Mouse (Mus musculus) CH12.LX (cell line): ENCODE measurements around the gene Rap1gap. TPM values are rescaled to one million over a fixed set of nuclear protein-coding genes. Genes with fewer than 3 reads are reported as not detected.

Experiments used
- DNase-seq: peaks from one replicate; pipeline ENCODE4 v3.0.0-alpha.2; 2013; ENCODE audit errors: extremely low read depth
- H3K27ac ChIP-seq: 2 replicates; pipeline ENCODE4 v1.5.1; 2012; ENCODE audit warnings: low read depth, mild to moderate bottlenecking, control low read depth, moderate library complexity; ENCODE audit not compliant: insufficient read depth
- H3K27me3 ChIP-seq: replicated peaks from 2 replicates; pipeline ENCODE3; 2012; ENCODE audit warnings: inconsistent platforms
- H3K36me3 ChIP-seq, 2 experiments: replicated peaks in 1 of 2; 2 replicates each; pipeline versions ENCODE3 to v1.6.1; 2012; ENCODE audit warnings: inconsistent platforms in 1 of 2, low read length in 1 of 2, mild to moderate bottlenecking in 1 of 2, mixed read lengths in 1 of 2, moderate library complexity in 1 of 2; ENCODE audit not compliant: control insufficient read depth in 1 of 2, insufficient read depth in 1 of 2
- H3K4me1 ChIP-seq, 2 experiments: 2 replicates each; pipeline ENCODE4 v1.6.1; 2012; ENCODE audit warnings: inconsistent platforms in 1 of 2, moderate library complexity in 1 of 2; ENCODE audit not compliant: insufficient read depth in 2 of 2, control insufficient read depth in 1 of 2
- H3K4me2 ChIP-seq: 2 replicates; pipeline ENCODE4 v1.6.1; 2012; ENCODE audit warnings: low read depth, mild to moderate bottlenecking, control low read depth; ENCODE audit not compliant: poor library complexity, insufficient read depth, severe bottlenecking
- H3K4me3 ChIP-seq, 3 experiments: fragments of 150-350 bp in 1 of 3; sonication (generic) in 1 of 3; replicated peaks in 1 of 3; 2 replicates each; pipeline versions ENCODE3 to v1.5.1; 2011 to 2012; ENCODE audit warnings: low read depth in 2 of 3, low read length in 2 of 3, mild to moderate bottlenecking in 2 of 3, moderate library complexity in 2 of 3, control low read depth in 1 of 3, improper control_type of control experiment in 1 of 3, inconsistent platforms in 1 of 3, mixed read lengths in 1 of 3; ENCODE audit not compliant: poor library complexity in 1 of 3
- H3K79me2 ChIP-seq: replicated peaks from 2 replicates; pipeline ENCODE4 v1.6.1; 2012; ENCODE audit warnings: mild to moderate bottlenecking, moderate library complexity; ENCODE audit not compliant: control insufficient read depth, poor library complexity, insufficient read depth, severe bottlenecking; ENCODE audit errors: extremely low read depth
- H3K9ac ChIP-seq: 2 replicates; pipeline ENCODE4 v1.6.1; 2012; ENCODE audit warnings: low read depth, mild to moderate bottlenecking, control low read depth, moderate library complexity; ENCODE audit not compliant: insufficient read depth
- H3K9me3 ChIP-seq: replicated peaks from 2 replicates; pipeline ENCODE3; 2012; ENCODE audit warnings: low read length, inconsistent platforms, mixed read lengths
- CHD1 ChIP-seq: IDR thresholded peaks from 2 replicates; pipeline ENCODE4 v1.6.1; 2012; ENCODE audit warnings: low read depth, low read length, improper control_type of control experiment, inconsistent platforms
- CTCF ChIP-seq, 2 experiments: IDR thresholded peaks in 1 of 2; conservative IDR thresholded peaks in 1 of 2; 2 replicates each; pipeline ENCODE4 v1.5.1; 2011 to 2012; ENCODE audit warnings: low read depth in 2 of 2, low read length in 2 of 2, improper control_type of control experiment in 1 of 2, inconsistent platforms in 1 of 2, mild to moderate bottlenecking in 1 of 2, moderate library complexity in 1 of 2
- ELF1 ChIP-seq: IDR thresholded peaks from 2 replicates; pipeline ENCODE4 v1.6.1; 2014; ENCODE audit warnings: low read depth, mild to moderate bottlenecking, inconsistent platforms, low read length, improper control_type of control experiment
- ETS1 ChIP-seq: conservative IDR thresholded peaks from 2 replicates; pipeline ENCODE4 v1.6.1; 2012; ENCODE audit warnings: low read depth, mild to moderate bottlenecking, inconsistent platforms, low read length, improper control_type of control experiment, moderate library complexity
- KAT2A ChIP-seq: IDR thresholded peaks from 2 replicates; pipeline ENCODE4 v1.6.1; 2012; ENCODE audit warnings: low read length, improper control_type of control experiment, inconsistent platforms; ENCODE audit not compliant: insufficient replicate concordance
- MAFK ChIP-seq: IDR thresholded peaks from 2 replicates; pipeline ENCODE4 v1.6.1; 2011; ENCODE audit warnings: low read length, improper control_type of control experiment; ENCODE audit not compliant: insufficient replicate concordance
- MAX ChIP-seq: IDR thresholded peaks from 2 replicates; pipeline ENCODE4 v1.6.1; 2011; ENCODE audit warnings: low read length, improper control_type of control experiment
- MAZ ChIP-seq: IDR thresholded peaks from 2 replicates; pipeline ENCODE4 v1.6.1; 2012; ENCODE audit warnings: low read depth, mild to moderate bottlenecking, inconsistent platforms, low read length, improper control_type of control experiment, moderate library complexity
- MXI1 ChIP-seq: IDR thresholded peaks from 2 replicates; pipeline ENCODE4 v1.6.1; 2011; ENCODE audit warnings: mild to moderate bottlenecking, low read depth, low read length, improper control_type of control experiment
- MYC ChIP-seq: IDR thresholded peaks from 2 replicates; pipeline ENCODE4 v1.6.1; 2011; ENCODE audit warnings: low read depth, mild to moderate bottlenecking, improper control_type of control experiment, low read length
- NELFE ChIP-seq: IDR thresholded peaks from 2 replicates; pipeline ENCODE4 v1.6.1; 2011; ENCODE audit warnings: low read depth, low read length, improper control_type of control experiment
- NRF1 ChIP-seq: IDR thresholded peaks from 2 replicates; pipeline ENCODE4 v1.6.1; 2014; ENCODE audit warnings: low read depth, mild to moderate bottlenecking, inconsistent platforms, low read length, improper control_type of control experiment, moderate library complexity
- PAX5 ChIP-seq: IDR thresholded peaks from 2 replicates; pipeline ENCODE4 v1.6.1; 2012; ENCODE audit warnings: low read length, inconsistent platforms, mixed read lengths
- POLR2AphosphoS2 ChIP-seq: IDR thresholded peaks from 2 replicates; pipeline ENCODE4 v1.6.1; 2011; ENCODE audit warnings: low read depth, low read length, improper control_type of control experiment
- RAD21 ChIP-seq: IDR thresholded peaks from 2 replicates; pipeline ENCODE4 v1.6.1; 2011; ENCODE audit warnings: low read depth, mild to moderate bottlenecking, low read length, improper control_type of control experiment, moderate library complexity
- RCOR1 ChIP-seq: conservative IDR thresholded peaks from 2 replicates; pipeline ENCODE4 v1.6.1; 2012; ENCODE audit warnings: low read depth, mild to moderate bottlenecking, inconsistent platforms, low read length, improper control_type of control experiment
- SMC3 ChIP-seq: IDR thresholded peaks from 2 replicates; pipeline ENCODE4 v1.6.1; 2011; ENCODE audit warnings: low read depth, low read length, improper control_type of control experiment
- TBP ChIP-seq: conservative IDR thresholded peaks from 2 replicates; pipeline ENCODE4 v1.6.1; 2011; ENCODE audit warnings: low read depth, low read length, improper control_type of control experiment
- UBTF ChIP-seq: IDR thresholded peaks from 2 replicates; pipeline ENCODE4 v1.6.1; 2012; ENCODE audit warnings: low read depth, mild to moderate bottlenecking, inconsistent platforms, low read length, improper control_type of control experiment, moderate library complexity
- USF1 ChIP-seq: IDR thresholded peaks from 2 replicates; pipeline ENCODE4 v1.6.1; 2014; ENCODE audit warnings: low read depth, mild to moderate bottlenecking, inconsistent platforms, low read length, improper control_type of control experiment
- ZC3H11A ChIP-seq: IDR thresholded peaks from 2 replicates; pipeline ENCODE4 v1.6.1; 2012; ENCODE audit warnings: low read depth, mild to moderate bottlenecking, inconsistent platforms, low read length, improper control_type of control experiment
- ZKSCAN1 ChIP-seq: IDR thresholded peaks from 2 replicates; pipeline ENCODE4 v1.6.1; 2012; ENCODE audit warnings: low read depth, inconsistent platforms, low read length, improper control_type of control experiment, borderline replicate concordance
- ZMIZ1 ChIP-seq: IDR thresholded peaks from 2 replicates; pipeline ENCODE4 v1.6.1; 2012; ENCODE audit warnings: low read depth, mild to moderate bottlenecking, inconsistent platforms, low read length, improper control_type of control experiment
- ZNF384 ChIP-seq: IDR thresholded peaks from 2 replicates; pipeline ENCODE4 v1.6.1; 2012; ENCODE audit warnings: low read depth, low read length, improper control_type of control experiment, inconsistent platforms
- dilution Hi-C: fragments of 300-500 bp; cut with MboI; formaldehyde crosslinking; loops from 2 replicates; pipeline ENCODE4 v1.14.3; 2020; ENCODE audit warnings: low sequenced_read_pairs; ENCODE audit not compliant: extremely low pct_unique_long_range_greater_than_20kb, extremely low pct_ligation_motif_present
- in situ Hi-C: fragments of 300-500 bp; cut with MboI; formaldehyde crosslinking; loops from 3 replicates; pipeline ENCODE4 v1.14.3; 2019; ENCODE audit warnings: low sequenced_read_pairs, low pct_ligation_motif_present, low pct_unique_long_range_greater_than_20kb, mixed read lengths
- polyA plus RNA-seq: library from polyadenylated mRNA; unstranded; fragments of >175 nt; gene quantifications from 2 replicates; pipeline ENCODE4 v1.2.1, GENCODE M21; 2012; ENCODE audit warnings: low read depth; ENCODE audit not compliant: insufficient read length
- total RNA-seq, 2 experiments: library from RNA; depleted of rRNA; stranded (reverse); fragments of 300-350 nt in 1 of 2; fragments of >200 nt in 1 of 2; gene quantifications; 2 replicates each; pipeline ENCODE4 v1.2.3; 2012 to 2014

Gene Rap1gap
- total and polyA plus RNA-seq, 3 experiments = 3.0 to 11.1 (median 5.8) TPM

GRCm38 (mm10) chr4:137722230-137722629 lies 57.7 kb downstream of the Rap1gap start:
- H3K79me2 ChIP-seq = no peaks in the 10 kb centered on the region
- no peak for DNase-seq
- H3K9me3 ChIP-seq = no peaks in the 10 kb centered on the region
- no peak overlapping the region for H3K4me2 ChIP-seq
- H3K27ac ChIP-seq = no peak overlapping the region
- dilution Hi-C loops (no loop called here), in situ Hi-C loops (no loop called here)
- TF ChIP-seq ZKSCAN1 (peak; percentile 72), MXI1 (no peak)
- peaks cover 23 to 71% of the 10 kb centered on the region in 2 experiments for H3K4me1 ChIP-seq
- H3K36me3 ChIP-seq = peaks cover 0 to 10% of the 10 kb centered on the region in 2 experiments
- H3K9ac ChIP-seq = no peak overlapping the region
- peaks cover 6% of the 10 kb centered on the region for H3K27me3 ChIP-seq
- H3K4me3 ChIP-seq = no peak overlapping the region

DNA sequence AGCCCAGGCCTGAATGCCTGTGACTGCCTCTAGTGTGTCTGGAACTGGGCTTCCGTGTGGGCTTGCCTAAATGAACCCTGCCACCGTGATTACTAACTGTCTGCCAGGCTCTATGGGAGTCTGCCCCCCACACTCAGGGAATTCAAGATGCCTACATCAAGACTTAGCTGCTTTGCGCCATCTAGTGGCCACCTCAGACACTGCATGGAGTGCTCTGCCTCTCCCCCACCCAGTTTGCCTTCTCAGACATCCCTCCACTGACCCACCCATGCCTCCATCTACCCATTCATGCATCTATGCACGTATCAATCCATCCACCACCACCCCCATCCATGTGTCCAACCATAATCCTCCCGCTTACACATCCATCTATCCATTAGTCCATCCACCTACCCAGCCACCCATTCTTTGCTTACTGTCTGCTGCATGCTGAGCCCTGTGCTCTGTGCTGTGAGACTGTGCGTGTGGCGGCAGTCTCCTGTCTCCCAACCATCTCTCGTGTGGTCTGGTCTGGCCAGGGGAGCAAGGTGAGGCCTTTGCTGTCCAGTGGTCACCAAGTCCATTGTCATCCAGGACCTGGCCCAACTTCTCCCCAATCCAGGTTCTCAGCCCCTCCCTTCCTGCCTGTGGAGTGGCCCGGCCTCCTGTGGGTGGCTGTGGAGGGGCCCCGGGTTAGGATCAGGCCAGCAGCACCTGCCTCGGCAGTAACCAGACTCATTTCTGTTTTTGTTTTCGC lies 58.3 kb downstream of the Rap1gap start:
- Histone ChIP-seq H3K36me3 (peaks cover 0 to 11% of the 10 kb centered on the region in 2 experiments), H3K4me3 (no peak overlapping the region), H3K27ac (no peak overlapping the region), H3K4me2 (no peak overlapping the region), H3K79me2 (no peaks in the 10 kb centered on the region), H3K9ac (no peak overlapping the region), H3K9me3 (no peaks in the 10 kb centered on the region)
- in situ Hi-C loops (no loop called here), dilution Hi-C loops (no loop called here)
- no peak for TF ChIP-seq UBTF
- no peak for TF ChIP-seq ETS1
- TF ChIP-seq MAX = no peak
- TF ChIP-seq MAZ = peak; percentile 71; the same call in 1 of the 2 replicates
- peak; percentile 95 to 97 for TF ChIP-seq CTCF (conservative IDR thresholded peaks at IDR 0.05 in 1 of 2, IDR thresholded peaks at IDR 0.05 in 1 of 2; ENCODE audit: low read depth in 2 of 2, low read length in 2 of 2)
- TF ChIP-seq RAD21 = peak; percentile 87
- TF ChIP-seq SMC3 = peak; percentile 84
- TF ChIP-seq, all 38 proteins: peak for 4
- peak; percentile 73 for DNase-seq
- Histone ChIP-seq H3K27me3 (peaks cover 2% of the 10 kb centered on the region), H3K4me1 (peaks cover 22 to 76% of the 10 kb centered on the region in 2 experiments)

DNA sequence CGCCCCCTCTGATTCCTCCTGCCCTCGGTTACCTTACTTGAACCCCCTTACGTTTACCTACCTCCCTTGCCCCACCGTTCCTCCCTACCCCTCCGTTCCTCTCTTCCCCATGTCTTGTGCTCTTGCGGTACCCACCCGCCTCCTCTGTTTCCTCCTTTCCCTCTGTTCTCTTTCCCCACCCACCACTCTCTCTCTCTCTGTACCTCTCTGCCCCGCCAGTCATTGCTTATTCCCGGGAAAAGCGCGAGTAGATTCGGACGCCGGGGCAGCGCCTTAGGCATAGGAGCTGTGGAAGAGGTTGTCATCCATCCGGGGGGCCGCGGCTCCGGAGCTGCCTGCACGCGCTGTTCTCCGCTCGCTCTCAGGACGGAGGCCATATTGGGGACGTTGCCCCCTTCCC lies 59.0 kb downstream of the Rap1gap start:
- Histone ChIP-seq H3K9me3 (no peaks in the 10 kb centered on the region), H3K4me2 (no peak overlapping the region), H3K4me1 (peaks cover 20 to 71% of the 10 kb centered on the region in 2 experiments), H3K27me3 (no peaks in the 10 kb centered on the region), H3K36me3 (peaks cover 0 to 16% of the 10 kb centered on the region in 2 experiments), H3K9ac (no peak overlapping the region), H3K4me3 (no peak overlapping the region), H3K79me2 (no peaks in the 10 kb centered on the region), H3K27ac (no peak overlapping the region)
- dilution Hi-C loops (no loop called here), in situ Hi-C loops (no loop called here)
- no peak for TF ChIP-seq TBP
- TF ChIP-seq KAT2A = no peak
- TF ChIP-seq UBTF = no peak
- no peak for TF ChIP-seq MAX
- TF ChIP-seq ZMIZ1 = no peak
- no peak for TF ChIP-seq RCOR1
- no peak for TF ChIP-seq PAX5
- no peak for TF ChIP-seq NRF1
- TF ChIP-seq USF1 = no peak
- TF ChIP-seq ZC3H11A = no peak
- no peak for TF ChIP-seq ZNF384
- no peak for TF ChIP-seq NELFE
- no peak for TF ChIP-seq CHD1
- TF ChIP-seq POLR2AphosphoS2 = no peak
- no peak for TF ChIP-seq CTCF (conservative IDR thresholded peaks at IDR 0.05 in 1 of 2, IDR thresholded peaks at IDR 0.05 in 1 of 2; ENCODE audit: low read depth in 2 of 2, low read length in 2 of 2)
- TF ChIP-seq MAFK = no peak
- no peak for TF ChIP-seq ZKSCAN1
- TF ChIP-seq MYC = no peak
- no peak for TF ChIP-seq ELF1
- TF ChIP-seq MAZ = no peak
- DNase-seq = no peak
